Mouse (Mus musculus) testis, postnatal 10 days (tissue): Measurements from ENCODE around the gene Pick1.
"Not testable (repeated sequence)": the region's sequence is repeated elsewhere in the genome, so short reads cannot be mapped to it uniquely, and the experiment has no call there.

Experiments used
- DNase-seq: peaks from one replicate; pipeline ENCODE4 v3.0.0; 2021; ENCODE audit warnings: low spot score

Pick1 gene

GRCm38 (mm10) chr15:79225780-79226179, 3.2 kb upstream of the Pick1 start:
- not testable (repeated sequence) for DNase-seq

DNA sequence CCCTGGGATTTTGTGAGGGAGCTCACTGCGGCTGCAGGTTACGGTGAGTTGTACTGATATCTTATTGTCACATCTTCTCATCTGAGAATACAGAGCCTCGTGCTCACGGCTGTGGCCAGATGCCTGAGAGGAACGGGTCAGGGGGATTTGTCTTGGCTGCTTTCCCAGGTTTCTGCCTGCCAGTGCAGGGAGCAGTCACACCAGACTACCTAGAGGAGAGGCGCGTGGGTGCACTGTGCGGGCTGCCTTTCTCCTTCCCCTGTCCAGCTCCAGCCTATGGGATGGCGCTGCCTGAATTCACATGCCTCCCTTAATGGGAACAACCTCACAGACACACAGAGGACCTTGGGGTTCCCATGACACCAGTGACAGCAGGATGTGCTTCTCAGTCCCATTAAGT, 6.3 kb downstream of the Pick1 start:
- DNase-seq, result no peak

DNA sequence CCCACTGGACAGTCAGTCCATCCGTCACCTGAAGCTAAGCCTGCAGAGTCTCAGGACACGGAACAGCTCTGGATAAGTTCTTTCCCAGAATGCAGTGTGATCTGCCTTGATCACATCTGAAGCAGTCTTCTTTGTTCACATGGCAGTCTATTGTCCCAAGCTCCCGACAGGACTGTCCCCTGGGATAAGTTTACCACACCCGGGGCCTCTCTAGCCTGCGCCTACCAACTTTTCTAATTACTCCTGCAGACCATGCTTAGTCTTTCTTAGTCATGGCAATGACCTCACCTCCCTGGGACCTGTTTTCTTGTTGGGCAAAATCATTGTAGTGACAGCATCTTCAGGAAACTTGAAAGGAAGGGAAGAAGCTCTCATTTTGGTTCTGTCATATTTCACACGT, 9.1 kb downstream of the Pick1 start:
- no peak for DNase-seq

- no peak for DNase-seq
Observed at GRCm38 (mm10) chr15:79242574-79243233, 13.7 kb downstream of the Pick1 start.

- peak; percentile 96 for DNase-seq
Observed at GRCm38 (mm10) chr15:79243234-79244042, 14.5 kb downstream of the Pick1 start.

GRCm38 (mm10) chr15:79244071-79244893, 15.3 kb downstream of the Pick1 start:
- no peak for DNase-seq

DNA sequence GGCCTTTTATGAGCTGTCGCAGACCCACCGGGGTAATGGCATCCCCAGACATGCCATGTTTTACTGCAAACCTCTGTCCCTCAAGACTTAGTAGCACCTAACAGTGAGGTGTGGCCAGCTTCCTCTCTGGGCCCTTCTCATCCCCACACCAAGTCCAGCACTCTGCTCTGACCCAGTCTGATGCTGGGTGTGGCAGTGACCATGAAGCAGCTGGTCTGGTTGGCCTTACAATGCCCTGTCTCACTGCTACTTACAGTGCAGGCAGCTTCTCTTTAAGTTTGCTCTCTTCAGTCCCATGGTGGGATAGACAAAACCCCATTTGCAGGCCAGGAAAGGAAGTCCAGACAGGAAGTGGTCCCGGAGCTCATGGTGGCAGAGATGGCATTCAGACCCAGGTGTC, 16.3 kb downstream of the Pick1 start:
- no peak for DNase-seq

DNA sequence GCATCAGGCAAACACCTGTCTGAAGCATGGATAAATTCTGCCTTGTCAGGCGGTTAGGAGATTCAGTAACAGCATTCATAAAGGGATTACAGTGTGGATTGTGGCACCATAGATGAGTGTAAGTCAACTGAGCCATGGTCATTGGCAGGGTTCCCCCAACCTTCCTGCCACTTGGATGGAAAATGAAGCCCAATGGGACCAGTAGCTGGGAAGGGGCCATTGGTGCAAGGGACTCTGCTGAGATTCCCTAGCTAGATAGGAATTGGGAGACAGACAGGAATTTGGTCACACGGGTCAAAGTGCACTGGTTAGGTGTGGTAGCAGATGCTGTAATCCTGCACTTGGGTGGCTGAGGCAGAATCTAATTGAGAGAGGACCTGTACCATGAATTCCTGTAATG, 21.3 kb downstream of the Pick1 start:
- DNase-seq, result no peak

GRCm38 (mm10) chr15:79251168-79251567, 22.2 kb downstream of the Pick1 start:
- DNase-seq, result no peak

DNA sequence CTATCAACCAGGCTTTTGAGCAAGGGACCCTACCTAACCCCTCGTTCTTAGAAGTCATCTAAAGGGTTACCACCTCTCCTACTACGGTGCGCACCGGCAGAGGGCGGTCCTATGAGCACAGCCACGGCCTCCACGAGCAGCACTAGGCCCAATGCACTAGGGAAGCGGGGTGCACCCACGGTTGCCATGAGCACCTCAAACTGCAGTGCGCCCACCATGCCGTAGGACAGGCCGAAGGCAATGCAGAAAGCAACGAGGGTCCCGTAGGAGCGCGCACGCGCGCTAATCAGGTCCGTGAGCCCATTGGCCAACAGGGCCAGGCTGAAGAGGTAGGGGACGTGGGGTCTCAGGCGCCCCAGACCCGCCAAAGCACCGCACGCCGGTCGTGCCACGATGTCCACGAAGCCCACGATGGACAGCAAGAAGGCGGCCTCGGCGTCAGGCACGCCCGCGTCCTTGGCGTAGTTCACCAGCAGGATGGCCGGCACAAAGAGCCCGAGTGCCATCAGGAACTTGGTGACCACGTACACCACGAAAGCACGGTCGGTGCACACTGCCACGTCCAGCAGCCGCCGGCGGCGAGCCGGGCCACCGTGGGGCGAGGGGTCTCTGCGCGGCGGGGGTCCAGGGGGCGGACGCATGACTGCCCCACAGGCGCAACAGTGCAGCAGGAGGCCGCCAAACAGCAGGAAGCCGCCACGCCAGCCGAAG, 23.0 kb downstream of the Pick1 start:
- DNase-seq, result no peak

DNA sequence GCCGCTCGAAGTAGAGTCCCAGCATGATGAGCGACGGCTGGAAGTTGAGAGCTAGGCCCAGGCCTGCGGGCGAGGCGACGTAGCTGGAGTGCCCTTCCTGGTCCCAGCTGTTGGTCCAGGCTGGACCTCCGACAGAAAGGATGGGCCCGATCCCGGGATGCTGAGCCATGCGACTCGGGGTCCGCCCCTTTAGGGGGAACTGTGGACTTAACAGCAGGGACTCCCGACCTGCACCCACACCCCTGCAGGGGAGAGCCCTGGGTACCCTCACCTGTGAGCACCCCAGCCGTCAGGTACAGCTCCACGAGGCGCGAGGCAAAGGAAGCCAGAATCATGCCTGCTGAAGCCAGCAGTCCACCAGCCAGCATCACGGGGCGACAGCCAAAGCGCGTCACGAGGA, 23.6 kb downstream of the Pick1 start:
- DNase-seq, result no peak

- no peak for DNase-seq
Observed at GRCm38 (mm10) chr15:79254661-79255060, 25.7 kb downstream of the Pick1 start, which contains the start of gene Slc16a8. Slc16a8 (minus strand) TSS chr15:79254761.

- no peak for DNase-seq
Observed at GRCm38 (mm10) chr15:79258521-79258920, 29.5 kb downstream of the Pick1 start.

DNA sequence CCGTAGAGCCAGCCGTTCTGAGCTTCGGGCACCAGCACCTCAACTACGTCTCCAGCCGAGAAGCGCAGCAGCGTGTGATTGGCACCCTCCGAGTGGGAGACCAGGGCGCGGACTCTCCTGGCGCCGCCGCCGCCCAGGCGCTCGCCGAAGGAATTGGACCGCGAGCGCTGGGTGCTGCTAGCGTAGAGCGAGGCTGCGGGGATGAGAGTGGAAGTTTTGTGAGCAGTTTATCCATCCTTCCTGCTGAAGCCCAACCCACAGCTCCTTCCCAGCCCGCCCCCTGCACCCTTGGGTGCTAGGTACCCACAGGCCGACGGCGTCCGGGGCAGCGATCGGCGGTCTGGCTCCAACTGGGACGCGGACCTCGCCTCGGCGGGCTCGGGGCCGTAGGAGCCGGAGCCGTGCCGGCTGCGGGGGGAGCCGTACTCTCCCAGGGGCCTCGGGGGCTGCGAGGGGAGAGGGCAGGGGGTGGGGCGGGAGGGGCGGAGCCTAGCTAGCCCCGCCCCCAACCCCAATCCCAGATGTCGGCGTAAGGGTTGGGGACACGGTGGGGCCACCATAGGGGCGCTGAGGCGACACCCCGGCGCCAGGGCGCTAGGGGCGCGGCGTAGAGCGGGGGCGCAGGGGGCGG, 32.2 kb downstream of the Pick1 start:
- DNase-seq, result no peak

DNA sequence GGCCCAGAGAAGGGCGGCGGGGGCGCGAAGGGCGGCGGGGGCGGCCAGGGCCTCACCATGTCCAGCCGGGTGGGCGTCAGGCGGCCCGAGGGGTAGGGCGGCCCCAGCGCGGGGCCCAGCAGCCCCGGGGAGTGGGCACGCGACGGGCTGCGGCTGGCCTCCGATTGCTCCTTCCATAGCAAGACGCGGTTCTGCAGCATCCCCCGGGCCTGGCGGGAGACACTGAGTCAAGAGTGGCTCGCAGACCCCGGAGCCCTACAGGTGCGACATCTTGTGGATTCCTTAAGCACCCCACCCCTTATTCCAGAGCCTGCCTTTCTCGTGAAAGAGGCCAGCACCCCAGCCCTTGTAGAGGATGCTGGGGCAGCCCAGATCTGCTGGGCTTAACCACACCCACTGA, 32.8 kb downstream of the Pick1 start:
- no peak for DNase-seq

GRCm38 (mm10) chr15:79262375-79262774, 33.4 kb downstream of the Pick1 start:
- DNase-seq, result no peak

GRCm38 (mm10) chr15:79262786-79263309, 33.9 kb downstream of the Pick1 start:
- no peak for DNase-seq

DNA sequence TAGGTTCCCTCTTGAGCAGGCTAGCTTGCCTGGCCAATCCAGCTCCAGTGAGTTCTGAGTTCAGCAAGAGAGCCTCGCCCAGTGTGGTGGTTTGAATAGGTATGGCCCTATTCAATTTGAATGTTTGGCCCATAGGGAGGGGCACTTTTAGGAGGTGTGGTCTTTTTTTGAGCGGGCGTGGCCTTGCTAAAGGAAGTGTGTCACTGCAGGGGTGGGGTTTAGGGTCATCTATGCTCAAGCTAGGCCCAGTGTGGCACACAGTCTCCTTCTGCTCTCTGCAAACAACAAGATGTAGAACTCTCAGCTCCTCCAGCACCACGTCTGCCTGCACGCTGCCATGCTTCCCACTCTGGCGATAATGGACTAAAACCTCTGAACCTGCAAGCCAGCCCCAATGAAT, 34.8 kb downstream of the Pick1 start:
- DNase-seq, result no peak

- no peak for DNase-seq
Observed at GRCm38 (mm10) chr15:79265384-79265783, 36.4 kb downstream of the Pick1 start.

GRCm38 (mm10) chr15:79268521-79268920, 39.5 kb downstream of the Pick1 start:
- DNase-seq, result no peak
